ENCODE assay signal across 10 mouse cellular contexts in genomic region chr6:28717203-28717844, GRCm38 (mm10).
A peak's percentile ranks its signal among the peaks of the same experiment; 100 is the strongest.
DNase-seq lines count a peak whose midpoint lies in the region; ATAC-seq and TF ChIP-seq lines count a peak whose summit lies in the region.
"Had no signal": no experiment of that assay in that cellular context is flagged by ENCODE, and none has a peak within 500 bp of the region (broad histone marks: within the 10 kb centered on the region; RNA-seq: fewer than 3 reads in every experiment).

No protein-coding gene starts in this region.

- 0 out of 2 replicates have a peak, but pooled peaks have one; percentile 51 for ATAC-seq in hindbrain, embryonic 15.5 days (ENCODE audit: low FRiP score, low read depth)
- ATAC-seq in stomach, postnatal 0 days (ENCODE audit: low FRiP score, low TSS enrichment) = peak; percentile 88

- no peak overlapping the region for H3K4me3 ChIP-seq in hindbrain, embryonic 15.5 days
- H3K4me3 ChIP-seq in hindbrain, embryonic 10.5 days = no peak overlapping the region
- no peak overlapping the region for H3K4me3 ChIP-seq in embryonic facial prominence, embryonic 10.5 days
- no peak overlapping the region for H3K4me3 ChIP-seq in stomach, postnatal 0 days (ENCODE audit: low read depth, low read length)
- H3K4me3 ChIP-seq in gastrocnemius, adult 2 months = no peak overlapping the region
- H3K4me3 ChIP-seq: heart, adult 2 months; liver, embryonic 15.5 days had no signal

- H3K9ac ChIP-seq in hindbrain, embryonic 15.5 days = no peak overlapping the region
- no peak overlapping the region for H3K9ac ChIP-seq in stomach, postnatal 0 days (ENCODE audit: low read length)
- H3K9ac ChIP-seq: liver, embryonic 15.5 days had no signal

- no peaks in the 10 kb centered on the region for H3K9me3 ChIP-seq in hindbrain, embryonic 15.5 days
- no peaks in the 10 kb centered on the region for H3K9me3 ChIP-seq in hindbrain, embryonic 10.5 days
- no peaks in the 10 kb centered on the region for H3K9me3 ChIP-seq in embryonic facial prominence, embryonic 10.5 days
- no peaks in the 10 kb centered on the region for H3K9me3 ChIP-seq in stomach, postnatal 0 days (ENCODE audit: control insufficient read depth, low read length)
- H3K9me3 ChIP-seq: liver, embryonic 15.5 days had no signal

- DNase-seq in hindbrain, embryonic 10.5 days (ENCODE audit: low spot score) = no peak
- peak; percentile 30 for DNase-seq in MEL-GATA-1-ER (ENCODE audit: extremely low read depth, low read depth)
- peak; percentile 13 for DNase-seq in embryonic facial prominence, embryonic 10.5 days (ENCODE audit: low spot score)
- DNase-seq in stomach, postnatal 0 days (ENCODE audit: low spot score) = peak; percentile 63
- no peak for DNase-seq in urinary bladder, postnatal 10 days (ENCODE audit: low spot score)
- no peak for DNase-seq in gastrocnemius, adult 2 months
- no peak for DNase-seq in cerebellum, adult 18-20 months
- DNase-seq: heart, adult 2 months had no signal

- H3K27ac ChIP-seq in hindbrain, embryonic 15.5 days (replicated peaks) = no peak overlapping the region
- no peak overlapping the region for H3K27ac ChIP-seq in hindbrain, embryonic 10.5 days
- H3K27ac ChIP-seq in embryonic facial prominence, embryonic 10.5 days (replicated peaks) = no peak overlapping the region
- H3K27ac ChIP-seq in stomach, postnatal 0 days (replicated peaks) = no peak overlapping the region
- no peak overlapping the region for H3K27ac ChIP-seq in gastrocnemius, adult 2 months
- H3K27ac ChIP-seq: heart, adult 2 months; liver, embryonic 15.5 days had no signal

- intact Hi-C loops in gastrocnemius, adult 2 months (cut with DNase I) = no loop called here

- TF ChIP-seq CTCF in stomach, postnatal 0 days (IDR thresholded peaks at IDR 0.05; ENCODE audit: low read depth) = no peak
- TF ChIP-seq CTCF in gastrocnemius, adult 2 months (IDR thresholded peaks at IDR 0.05) = no peak

- no peak overlapping the region for H3K4me2 ChIP-seq in hindbrain, embryonic 15.5 days
- no peak overlapping the region for H3K4me2 ChIP-seq in stomach, postnatal 0 days (replicated peaks; ENCODE audit: low read depth)
- H3K4me2 ChIP-seq: liver, embryonic 15.5 days had no signal

- no peaks in the 10 kb centered on the region for H3K27me3 ChIP-seq in hindbrain, embryonic 15.5 days
- H3K27me3 ChIP-seq in hindbrain, embryonic 10.5 days (ENCODE audit: insufficient read depth, poor library complexity, severe bottlenecking) = no peaks in the 10 kb centered on the region
- no peaks in the 10 kb centered on the region for H3K27me3 ChIP-seq in embryonic facial prominence, embryonic 10.5 days (replicated peaks; ENCODE audit: low read depth, poor library complexity, severe bottlenecking)
- H3K27me3 ChIP-seq in stomach, postnatal 0 days (ENCODE audit: control insufficient read depth, insufficient read depth, low read length) = no peaks in the 10 kb centered on the region
- H3K27me3 ChIP-seq: liver, embryonic 15.5 days had no signal

- no peaks in the 10 kb centered on the region for H3K36me3 ChIP-seq in hindbrain, embryonic 15.5 days
- peaks cover 8% of the 10 kb centered on the region for H3K36me3 ChIP-seq in hindbrain, embryonic 10.5 days
- H3K36me3 ChIP-seq in embryonic facial prominence, embryonic 10.5 days (replicated peaks) = peaks cover 9% of the 10 kb centered on the region; the same call in 1 of the 2 replicates
- H3K36me3 ChIP-seq in stomach, postnatal 0 days (ENCODE audit: control insufficient read depth, insufficient read depth, low read length) = no peaks in the 10 kb centered on the region
- H3K36me3 ChIP-seq: liver, embryonic 15.5 days had no signal

- TF ChIP-seq EP300 in stomach, postnatal 0 days (optimal IDR thresholded peaks at IDR 0.05) = no peak

- peaks cover 12% of the 10 kb centered on the region for H3K4me1 ChIP-seq in hindbrain, embryonic 15.5 days (replicated peaks)
- H3K4me1 ChIP-seq in hindbrain, embryonic 10.5 days (replicated peaks) = 0 out of 2 replicates have a peak, but pooled peaks cover 4% of the 10 kb centered on the region
- no peaks in the 10 kb centered on the region; the same call in 1 of the 2 replicates for H3K4me1 ChIP-seq in embryonic facial prominence, embryonic 10.5 days
- H3K4me1 ChIP-seq in stomach, postnatal 0 days (replicated peaks; ENCODE audit: control insufficient read depth, insufficient read depth) = 0 out of 2 replicates have a peak, but pooled peaks cover 3% of the 10 kb centered on the region

- WGBS in hindbrain, embryonic 15.5 days = 54% methylated on average over 7 of the region's 7 CpGs
- 62% methylated on average over 7 of the region's 7 CpGs for WGBS in hindbrain, embryonic 10.5 days
- WGBS in embryonic facial prominence, embryonic 10.5 days = 65% methylated on average over 7 of the region's 7 CpGs
- 42% methylated on average over 7 of the region's 7 CpGs for WGBS in stomach, postnatal 0 days

Comparison
In these comparisons a context has a peak if more than half of its experiments do, and no peak if none do; other contexts are left out.
1. DNase-seq: peak in MEL-GATA-1-ER (single experiment), embryonic facial prominence, embryonic 10.5 days (single experiment) and stomach, postnatal 0 days (single experiment); none in hindbrain, embryonic 10.5 days (single experiment), urinary bladder, postnatal 10 days (single experiment), gastrocnemius, adult 2 months (single experiment) and cerebellum, adult 18-20 months (0 of 2).